Mouse (Mus musculus) hindbrain, embryonic 12.5 days (tissue): Measurements from ENCODE around the gene E130308A19Rik. TPM values are rescaled to one million over a fixed set of nuclear protein-coding genes. Genes with fewer than 3 reads are reported as not detected.

Experiments used
- ATAC-seq: fragments of 200-750 bp; cut with Nextera tagmentation; 2 replicates; pipeline ENCODE4 v1.8.0; 2017; ENCODE audit warnings: moderate TSS enrichment; ENCODE audit not compliant: low FRiP score
- H3K27ac ChIP-seq: fragments of 300-500 bp; sonication (generic); 2 replicates; pipeline ENCODE4 v1.5.1; 2016; ENCODE audit warnings: mild to moderate bottlenecking
- H3K27me3 ChIP-seq: fragments of 300-500 bp; sonication (generic); 2 replicates; pipeline ENCODE4 v1.6.1; 2016; ENCODE audit warnings: mild to moderate bottlenecking
- H3K36me3 ChIP-seq: fragments of 300-500 bp; sonication (generic); 2 replicates; pipeline ENCODE4 v1.6.1; 2016; ENCODE audit warnings: mild to moderate bottlenecking
- H3K4me1 ChIP-seq: fragments of 300-500 bp; sonication (generic); 2 replicates; pipeline ENCODE4 v1.6.1; 2016
- H3K4me2 ChIP-seq: fragments of 300-500 bp; sonication (generic); replicated peaks from 2 replicates; pipeline ENCODE4 v1.6.1; 2016; ENCODE audit warnings: mild to moderate bottlenecking
- H3K4me3 ChIP-seq: fragments of 300-500 bp; sonication (generic); 2 replicates; pipeline ENCODE4 v1.5.1; 2016; ENCODE audit warnings: mild to moderate bottlenecking
- H3K9ac ChIP-seq: fragments of 300-500 bp; sonication (generic); 2 replicates; pipeline ENCODE4 v1.6.1; 2016; ENCODE audit warnings: mild to moderate bottlenecking, moderate library complexity
- H3K9me3 ChIP-seq: fragments of 300-500 bp; sonication (generic); replicated peaks from 2 replicates; pipeline ENCODE4 v1.6.1; 2016; ENCODE audit warnings: mild to moderate bottlenecking
- WGBS: fragments of 180-500 bp; shearing (Covaris S2); methylation state at CpG from one replicate; pipeline ENCODE4 v1.1.7; 2016; 5-methylcytosine and 5-hydroxymethylcytosine counted together
- polyA plus RNA-seq: library from polyadenylated mRNA; unstranded; fragments of >200 nt; fragmentation: Nextera tagmentation; extraction: Ambion mirVana; gene quantifications from 2 replicates; pipeline ENCODE4 v1.2.1, GENCODE M21; 2016

E130308A19Rik gene
- polyA plus RNA-seq, 1 experiment from 2014 or later, result 73.1 TPM

- Histone ChIP-seq H3K9me3 (no peaks in the 10 kb centered on the region), H3K27me3 (no peaks in the 10 kb centered on the region), H3K4me3 (no peak overlapping the region), H3K36me3 (peaks cover 2% of the 10 kb centered on the region; the same call in 1 of the 2 replicates), H3K4me2 (no peak overlapping the region), H3K27ac (no peak overlapping the region), H3K9ac (no peak overlapping the region), H3K4me1 (peaks cover 4% of the 10 kb centered on the region; the same call in 1 of the 2 replicates)
- no peak for ATAC-seq
- WGBS, result 82% methylated on average over 12 of the region's 12 CpGs
These were observed 131.7 kb downstream of the E130308A19Rik start for GRCm38 (mm10) chr4:59757452-59758435.

- H3K4me1 ChIP-seq, result peaks cover 5% of the 10 kb centered on the region
- ATAC-seq, result no peak
- no peak overlapping the region for H3K4me3 ChIP-seq
- H3K4me2 ChIP-seq, result no peak overlapping the region
- H3K9ac ChIP-seq, result no peak overlapping the region
- no peaks in the 10 kb centered on the region for H3K36me3 ChIP-seq
- H3K27me3 ChIP-seq, result no peaks in the 10 kb centered on the region
- H3K9me3 ChIP-seq, result no peaks in the 10 kb centered on the region
- WGBS, result 79% methylated on average over 4 of the region's 4 CpGs
- no peak overlapping the region for H3K27ac ChIP-seq
These were observed 134.0 kb downstream of the E130308A19Rik start for GRCm38 (mm10) chr4:59760016-59760415.

- H3K9me3 ChIP-seq, result no peaks in the 10 kb centered on the region
- H3K9ac ChIP-seq, result no peak overlapping the region
- no peaks in the 10 kb centered on the region for H3K36me3 ChIP-seq
- H3K27me3 ChIP-seq, result no peaks in the 10 kb centered on the region
- 56% methylated on average over 10 of the region's 10 CpGs for WGBS
- H3K27ac ChIP-seq, result no peak overlapping the region
- no peak for ATAC-seq
- no peak overlapping the region for H3K4me3 ChIP-seq
- H3K4me1 ChIP-seq, result peaks cover 13% of the 10 kb centered on the region
- H3K4me2 ChIP-seq, result no peak overlapping the region
These were observed 134.8 kb downstream of the E130308A19Rik start for GRCm38 (mm10) chr4:59760636-59761364.

- Histone ChIP-seq H3K4me3 (no peak overlapping the region), H3K9ac (no peak overlapping the region), H3K4me1 (peaks cover 16% of the 10 kb centered on the region), H3K4me2 (no peak overlapping the region), H3K36me3 (no peaks in the 10 kb centered on the region), H3K27me3 (no peaks in the 10 kb centered on the region), H3K9me3 (no peaks in the 10 kb centered on the region), H3K27ac (no peak overlapping the region)
- ATAC-seq, result no peak
- WGBS, result 85% methylated on average over 4 of the region's 4 CpGs
These were observed 135.3 kb downstream of the E130308A19Rik start for GRCm38 (mm10) chr4:59761365-59761729.

GRCm38 (mm10) chr4:59764950-59765349 is 138.9 kb downstream of the E130308A19Rik start:
- H3K4me3 ChIP-seq, result no peak overlapping the region
- peaks cover 3% of the 10 kb centered on the region; the same call in 1 of the 2 replicates for H3K36me3 ChIP-seq
- peaks cover 16% of the 10 kb centered on the region for H3K4me1 ChIP-seq
- no peak overlapping the region for H3K9ac ChIP-seq
- no peaks in the 10 kb centered on the region for H3K27me3 ChIP-seq
- H3K27ac ChIP-seq, result 0 out of 2 replicates have a peak overlapping the region, but pooled peaks have one; percentile 48
- H3K4me2 ChIP-seq, result no peak overlapping the region
- 72% methylated on average over 7 of the region's 7 CpGs for WGBS
- H3K9me3 ChIP-seq, result no peaks in the 10 kb centered on the region
- ATAC-seq, result no peak

- H3K36me3 ChIP-seq, result peaks cover 8% of the 10 kb centered on the region
- peaks cover 15% of the 10 kb centered on the region for H3K4me1 ChIP-seq
- peak overlapping the region; percentile 48; the same call in 1 of the 2 replicates for H3K27ac ChIP-seq
- H3K27me3 ChIP-seq, result no peaks in the 10 kb centered on the region
- no peak overlapping the region for H3K9ac ChIP-seq
- WGBS, result 32% methylated on average over 7 of the region's 7 CpGs
- no peaks in the 10 kb centered on the region for H3K9me3 ChIP-seq
- peak; percentile 66 for ATAC-seq
- H3K4me3 ChIP-seq, result no peak overlapping the region
- no peak overlapping the region for H3K4me2 ChIP-seq
These were observed 139.5 kb downstream of the E130308A19Rik start for GRCm38 (mm10) chr4:59765385-59766005.

GRCm38 (mm10) chr4:59767717-59768116 is 141.7 kb downstream of the E130308A19Rik start:
- no peak overlapping the region for H3K4me3 ChIP-seq
- no peaks in the 10 kb centered on the region for H3K27me3 ChIP-seq
- no peak overlapping the region for H3K9ac ChIP-seq
- peaks cover 12% of the 10 kb centered on the region for H3K4me1 ChIP-seq
- H3K9me3 ChIP-seq, result no peaks in the 10 kb centered on the region
- no peak overlapping the region for H3K4me2 ChIP-seq
- no peak overlapping the region for H3K27ac ChIP-seq
- no peak for ATAC-seq
- H3K36me3 ChIP-seq, result peaks cover 25% of the 10 kb centered on the region
- 89% methylated on average over 2 of the region's 2 CpGs for whole genome bisulfite sequencing

- H3K4me2 ChIP-seq, result no peak overlapping the region
- H3K4me3 ChIP-seq, result no peak overlapping the region
- ATAC-seq, result no peak
- H3K9me3 ChIP-seq, result no peaks in the 10 kb centered on the region
- peaks cover 33% of the 10 kb centered on the region for H3K36me3 ChIP-seq
- no peak overlapping the region for H3K9ac ChIP-seq
- 34% methylated on average over 17 of the region's 17 CpGs for WGBS
- H3K4me1 ChIP-seq, result peaks cover 2% of the 10 kb centered on the region; the same call in 1 of the 2 replicates
- H3K27ac ChIP-seq, result no peak overlapping the region
- H3K27me3 ChIP-seq, result no peaks in the 10 kb centered on the region
These were observed 146.3 kb downstream of the E130308A19Rik start for GRCm38 (mm10) chr4:59772171-59772879.

- no peak overlapping the region for H3K27ac ChIP-seq
- H3K9ac ChIP-seq, result no peak overlapping the region
- H3K9me3 ChIP-seq, result no peaks in the 10 kb centered on the region
- peaks cover 7% of the 10 kb centered on the region; the same call in 1 of the 2 replicates for H3K36me3 ChIP-seq
- WGBS, result 81% methylated on average over 3 of the region's 3 CpGs
- H3K4me1 ChIP-seq, result peaks cover 9% of the 10 kb centered on the region
- no peak overlapping the region for H3K4me2 ChIP-seq
- no peaks in the 10 kb centered on the region for H3K27me3 ChIP-seq
- no peak for ATAC-seq
- no peak overlapping the region for H3K4me3 ChIP-seq
These were observed 151.8 kb downstream of the E130308A19Rik start for GRCm38 (mm10) chr4:59777828-59778227.

GRCm38 (mm10) chr4:59780568-59780967 is 154.6 kb downstream of the E130308A19Rik start:
- Histone ChIP-seq H3K27ac (no peak overlapping the region), H3K4me1 (peaks cover 8% of the 10 kb centered on the region), H3K4me3 (no peak overlapping the region), H3K4me2 (no peak overlapping the region), H3K27me3 (no peaks in the 10 kb centered on the region), H3K36me3 (no peaks in the 10 kb centered on the region), H3K9ac (no peak overlapping the region), H3K9me3 (no peaks in the 10 kb centered on the region)
- WGBS, result 21% methylated on average over 1 of the region's 1 CpGs
- ATAC-seq, result no peak

- H3K27me3 ChIP-seq, result no peaks in the 10 kb centered on the region
- H3K4me2 ChIP-seq, result peak overlapping the region; percentile 91
- no peaks in the 10 kb centered on the region for H3K36me3 ChIP-seq
- H3K9me3 ChIP-seq, result no peaks in the 10 kb centered on the region
- peaks cover 8% of the 10 kb centered on the region for H3K4me1 ChIP-seq
- WGBS, result under 1% methylated on average over 47 of the region's 47 CpGs
- H3K4me3 ChIP-seq, result peak overlapping the region; percentile 92
- ATAC-seq, result peak; percentile 70
- H3K9ac ChIP-seq, result peak overlapping the region; percentile 81
- peak overlapping the region; percentile 72 for H3K27ac ChIP-seq
These were observed 157.1 kb downstream of the E130308A19Rik start for GRCm38 (mm10) chr4:59782853-59783684.
